Mouse (Mus musculus): ENCODE measurements around the gene Krt9.

DNA sequence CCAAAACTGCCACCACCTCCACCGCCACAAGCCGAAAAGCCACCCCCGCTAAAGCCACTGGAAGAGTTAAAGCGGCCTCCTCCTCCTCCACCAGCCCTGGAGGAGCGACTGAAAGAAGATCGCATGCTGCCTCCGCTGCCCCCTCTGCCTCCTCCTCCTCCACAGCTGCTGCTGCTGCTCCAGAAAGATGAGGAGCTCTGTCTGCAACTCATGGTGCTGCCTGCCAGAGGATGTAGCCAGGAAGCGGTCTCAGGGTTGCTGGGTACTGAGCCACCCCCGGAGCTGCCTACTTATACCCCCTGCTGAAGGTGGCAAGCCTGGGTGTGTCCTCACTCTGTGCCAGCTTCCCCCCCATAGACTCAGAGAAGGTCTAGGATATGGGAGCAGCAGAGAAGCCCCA, at the start of gene Krt9:
- TF ChIP-seq CTCF (IDR thresholded peaks at IDR 0.05; ENCODE audit: low read depth, low read length) = no peak
- no peak for TF ChIP-seq POLR2A (IDR thresholded peaks at IDR 0.05; ENCODE audit: borderline replicate concordance, low read depth, low read length)
